Mouse (Mus musculus): ENCODE measurements at regions not wholly inside any gene's neighbourhood (a gene's known extent, or its start where the extent isn't known, plus 50 kb on each side); places are given as distances from the start of the nearest gene placed in this dataset.

- TF ChIP-seq POLR2A (IDR thresholded peaks at IDR 0.05; ENCODE audit: insufficient read depth, low read depth, low read length) (no peak), EP300 (IDR thresholded peaks at IDR 0.05; ENCODE audit: insufficient read depth, low read depth, low read length) (no peak)
These were observed 85.9 kb upstream of the Got2 start for GRCm38 (mm10) chr8:95974231-95974630.
